ENCODE assay signal across 13 mouse cellular contexts in genomic region chr10:83210968-83211583, GRCm38 (mm10).
DNase-seq lines count a peak whose midpoint lies in the region; ATAC-seq and TF ChIP-seq lines count a peak whose summit lies in the region.
"Had no signal": no experiment of that assay in that cellular context is flagged by ENCODE, and none has a peak within 500 bp of the region (broad histone marks: within the 10 kb centered on the region; RNA-seq: fewer than 3 reads in every experiment).

No protein-coding gene starts in this region.

- H3K4me2 ChIP-seq in midbrain, embryonic 11.5 days, result no peak overlapping the region
- no peak overlapping the region for H3K4me2 ChIP-seq in midbrain, postnatal 0 days (ENCODE audit: low read depth, low read length, poor library complexity, severe bottlenecking)
- H3K4me2 ChIP-seq in forebrain, embryonic 13.5 days, result no peak overlapping the region
- H3K4me2 ChIP-seq: liver, embryonic 13.5 days had no signal

- no peaks in the 10 kb centered on the region for H3K9me3 ChIP-seq in midbrain, embryonic 11.5 days (ENCODE audit: control insufficient read depth, low read length)
- H3K9me3 ChIP-seq in midbrain, postnatal 0 days (ENCODE audit: low read length), result no peaks in the 10 kb centered on the region
- H3K9me3 ChIP-seq in forebrain, embryonic 13.5 days (replicated peaks), result no peaks in the 10 kb centered on the region
- H3K9me3 ChIP-seq: liver, embryonic 13.5 days had no signal

- WGBS in midbrain, embryonic 11.5 days, result 45% methylated on average over 6 of the region's 6 CpGs
- 31% methylated on average over 6 of the region's 6 CpGs for WGBS in midbrain, postnatal 0 days
- 12% methylated on average over 6 of the region's 6 CpGs for WGBS in forebrain, embryonic 13.5 days

- H3K27ac ChIP-seq in midbrain, embryonic 11.5 days (ENCODE audit: low read depth, low read length), result no peak overlapping the region
- no peak overlapping the region for H3K27ac ChIP-seq in midbrain, postnatal 0 days (ENCODE audit: low read depth, low read length)
- H3K27ac ChIP-seq in forebrain, embryonic 13.5 days, result 0 out of 2 replicates have a peak overlapping the region, but pooled peaks have one; percentile 61
- H3K27ac ChIP-seq: liver, embryonic 13.5 days had no signal

- no peaks in the 10 kb centered on the region for H3K36me3 ChIP-seq in midbrain, embryonic 11.5 days (ENCODE audit: control insufficient read depth, insufficient read depth, low read length)
- H3K36me3 ChIP-seq in midbrain, postnatal 0 days (ENCODE audit: insufficient read depth, low read length), result no peaks in the 10 kb centered on the region
- H3K36me3 ChIP-seq in forebrain, embryonic 13.5 days (ENCODE audit: poor library complexity, severe bottlenecking), result no peaks in the 10 kb centered on the region
- H3K36me3 ChIP-seq: liver, embryonic 13.5 days had no signal

- no peak for ATAC-seq in midbrain, embryonic 11.5 days (ENCODE audit: low FRiP score)
- ATAC-seq in midbrain, postnatal 0 days (ENCODE audit: low FRiP score), result no peak
- peak; percentile 61; the same call in 1 of the 2 replicates for ATAC-seq in forebrain, embryonic 13.5 days
- ATAC-seq in erythroblast, adult 5-6 weeks (replicated peaks; ENCODE audit: low FRiP score, poor library complexity, severe bottlenecking), result no peak
- ATAC-seq: intestine, embryonic 16.5 days; midbrain, embryonic 16.5 days had no signal

- H3K4me1 ChIP-seq in midbrain, embryonic 11.5 days (ENCODE audit: control insufficient read depth, insufficient read depth, low read length), result no peaks in the 10 kb centered on the region
- no peaks in the 10 kb centered on the region for H3K4me1 ChIP-seq in midbrain, postnatal 0 days (ENCODE audit: insufficient read depth, low read length)
- peaks cover 28% of the 10 kb centered on the region for H3K4me1 ChIP-seq in forebrain, embryonic 13.5 days
- H3K4me1 ChIP-seq: liver, embryonic 13.5 days had no signal

- no peak overlapping the region for H3K9ac ChIP-seq in midbrain, embryonic 11.5 days (ENCODE audit: low read length)
- no peak overlapping the region for H3K9ac ChIP-seq in midbrain, postnatal 0 days (replicated peaks; ENCODE audit: low read length, poor library complexity, severe bottlenecking)
- no peak overlapping the region for H3K9ac ChIP-seq in forebrain, embryonic 13.5 days
- H3K9ac ChIP-seq: liver, embryonic 13.5 days had no signal

- no peak overlapping the region for H3K4me3 ChIP-seq in midbrain, embryonic 11.5 days (ENCODE audit: low read depth, low read length)
- no peak overlapping the region for H3K4me3 ChIP-seq in midbrain, postnatal 0 days (ENCODE audit: low read depth, low read length)
- H3K4me3 ChIP-seq in forebrain, embryonic 13.5 days, result no peak overlapping the region
- H3K4me3 ChIP-seq: liver, embryonic 13.5 days had no signal

- H3K27me3 ChIP-seq in midbrain, embryonic 11.5 days (ENCODE audit: control insufficient read depth, insufficient read depth, low read length), result no peaks in the 10 kb centered on the region
- H3K27me3 ChIP-seq in midbrain, postnatal 0 days (ENCODE audit: insufficient read depth, low read length), result no peaks in the 10 kb centered on the region
- no peaks in the 10 kb centered on the region for H3K27me3 ChIP-seq in forebrain, embryonic 13.5 days
- H3K27me3 ChIP-seq: liver, embryonic 13.5 days had no signal

- no peak for TF ChIP-seq CTCF in midbrain, postnatal 0 days (IDR thresholded peaks at IDR 0.05)

- peak; percentile 81 for DNase-seq in midbrain, embryonic 11.5 days (ENCODE audit: low spot score, missing footprints)
- DNase-seq in midbrain, postnatal 0 days (ENCODE audit: low spot score), result no peak
- DNase-seq in embryo, embryonic 10.5 days (ENCODE audit: low spot score), result peak; percentile 70
- no peak for DNase-seq in cerebellum, adult 11-12 months
- no peak for DNase-seq in urinary bladder, postnatal 25 days (ENCODE audit: low spot score)
- DNase-seq: cerebellum, postnatal 25 days; heart, postnatal 4 days; kidney, postnatal 10 days; liver, embryonic 13.5 days had no signal

Comparison
In these comparisons a context has a peak if more than half of its experiments do, and no peak if none do; other contexts are left out.
1. DNase-seq: peak in midbrain, embryonic 11.5 days (single experiment) and embryo, embryonic 10.5 days (single experiment); none in midbrain, postnatal 0 days (single experiment), cerebellum, adult 11-12 months (single experiment) and urinary bladder, postnatal 25 days (single experiment).